Mouse (Mus musculus) CH12.LX (cell line): Measurements from ENCODE around the gene Cox6b2. TPM values are rescaled to one million over a fixed set of nuclear protein-coding genes. Genes with fewer than 3 reads are reported as not detected.

ENCODE experiments used
- DNase-seq: peaks from one replicate; pipeline ENCODE4 v3.0.0-alpha.2; 2013; ENCODE audit errors: extremely low read depth
- H3K27ac ChIP-seq: 2 replicates; pipeline ENCODE4 v1.5.1; 2012; ENCODE audit warnings: low read depth, mild to moderate bottlenecking, control low read depth, moderate library complexity; ENCODE audit not compliant: insufficient read depth
- H3K27me3 ChIP-seq: replicated peaks from 2 replicates; pipeline ENCODE3; 2012; ENCODE audit warnings: inconsistent platforms
- H3K36me3 ChIP-seq, 2 experiments: replicated peaks in 1 of 2; 2 replicates each; pipeline versions ENCODE3 to v1.6.1; 2012; ENCODE audit warnings: inconsistent platforms in 1 of 2, low read length in 1 of 2, mild to moderate bottlenecking in 1 of 2, mixed read lengths in 1 of 2, moderate library complexity in 1 of 2; ENCODE audit not compliant: control insufficient read depth in 1 of 2, insufficient read depth in 1 of 2
- H3K4me1 ChIP-seq, 2 experiments: 2 replicates each; pipeline ENCODE4 v1.6.1; 2012; ENCODE audit warnings: inconsistent platforms in 1 of 2, moderate library complexity in 1 of 2; ENCODE audit not compliant: insufficient read depth in 2 of 2, control insufficient read depth in 1 of 2
- H3K4me2 ChIP-seq: 2 replicates; pipeline ENCODE4 v1.6.1; 2012; ENCODE audit warnings: low read depth, mild to moderate bottlenecking, control low read depth; ENCODE audit not compliant: poor library complexity, insufficient read depth, severe bottlenecking
- H3K4me3 ChIP-seq, 3 experiments: fragments of 150-350 bp in 1 of 3; sonication (generic) in 1 of 3; replicated peaks in 1 of 3; 2 replicates each; pipeline versions ENCODE3 to v1.5.1; 2011 to 2012; ENCODE audit warnings: low read depth in 2 of 3, low read length in 2 of 3, mild to moderate bottlenecking in 2 of 3, moderate library complexity in 2 of 3, control low read depth in 1 of 3, improper control_type of control experiment in 1 of 3, inconsistent platforms in 1 of 3, mixed read lengths in 1 of 3; ENCODE audit not compliant: poor library complexity in 1 of 3
- H3K79me2 ChIP-seq: replicated peaks from 2 replicates; pipeline ENCODE4 v1.6.1; 2012; ENCODE audit warnings: mild to moderate bottlenecking, moderate library complexity; ENCODE audit not compliant: control insufficient read depth, poor library complexity, insufficient read depth, severe bottlenecking; ENCODE audit errors: extremely low read depth
- H3K9ac ChIP-seq: 2 replicates; pipeline ENCODE4 v1.6.1; 2012; ENCODE audit warnings: low read depth, mild to moderate bottlenecking, control low read depth, moderate library complexity; ENCODE audit not compliant: insufficient read depth
- H3K9me3 ChIP-seq: replicated peaks from 2 replicates; pipeline ENCODE3; 2012; ENCODE audit warnings: low read length, inconsistent platforms, mixed read lengths
- BHLHE40 ChIP-seq: IDR thresholded peaks from 2 replicates; pipeline ENCODE4 v1.6.1; 2011; ENCODE audit warnings: mild to moderate bottlenecking, low read depth, low read length, improper control_type of control experiment
- CHD1 ChIP-seq: IDR thresholded peaks from 2 replicates; pipeline ENCODE4 v1.6.1; 2012; ENCODE audit warnings: low read depth, low read length, improper control_type of control experiment, inconsistent platforms
- CHD2 ChIP-seq: IDR thresholded peaks from 2 replicates; pipeline ENCODE4 v1.6.1; 2011; ENCODE audit warnings: low read length, improper control_type of control experiment
- E2F4 ChIP-seq: IDR thresholded peaks from 2 replicates; pipeline ENCODE4 v1.6.1; 2011; ENCODE audit warnings: low read depth, low read length, improper control_type of control experiment; ENCODE audit not compliant: insufficient replicate concordance
- EP300 ChIP-seq: IDR thresholded peaks from 2 replicates; pipeline ENCODE4 v1.6.1; 2011; ENCODE audit warnings: low read length, improper control_type of control experiment
- HCFC1 ChIP-seq: IDR thresholded peaks from 2 replicates; pipeline ENCODE4 v1.6.1; 2012; ENCODE audit warnings: low read depth, mild to moderate bottlenecking, inconsistent platforms, low read length, improper control_type of control experiment
- KAT2A ChIP-seq: IDR thresholded peaks from 2 replicates; pipeline ENCODE4 v1.6.1; 2012; ENCODE audit warnings: low read length, improper control_type of control experiment, inconsistent platforms; ENCODE audit not compliant: insufficient replicate concordance
- MAFK ChIP-seq: IDR thresholded peaks from 2 replicates; pipeline ENCODE4 v1.6.1; 2011; ENCODE audit warnings: low read length, improper control_type of control experiment; ENCODE audit not compliant: insufficient replicate concordance
- MAX ChIP-seq: IDR thresholded peaks from 2 replicates; pipeline ENCODE4 v1.6.1; 2011; ENCODE audit warnings: low read length, improper control_type of control experiment
- MAZ ChIP-seq: IDR thresholded peaks from 2 replicates; pipeline ENCODE4 v1.6.1; 2012; ENCODE audit warnings: low read depth, mild to moderate bottlenecking, inconsistent platforms, low read length, improper control_type of control experiment, moderate library complexity
- MXI1 ChIP-seq: IDR thresholded peaks from 2 replicates; pipeline ENCODE4 v1.6.1; 2011; ENCODE audit warnings: mild to moderate bottlenecking, low read depth, low read length, improper control_type of control experiment
- NRF1 ChIP-seq: IDR thresholded peaks from 2 replicates; pipeline ENCODE4 v1.6.1; 2014; ENCODE audit warnings: low read depth, mild to moderate bottlenecking, inconsistent platforms, low read length, improper control_type of control experiment, moderate library complexity
- PAX5 ChIP-seq: IDR thresholded peaks from 2 replicates; pipeline ENCODE4 v1.6.1; 2012; ENCODE audit warnings: low read length, inconsistent platforms, mixed read lengths
- POLR2A ChIP-seq: IDR thresholded peaks from 2 replicates; pipeline ENCODE4 v1.6.1; 2011; ENCODE audit warnings: low read depth, mild to moderate bottlenecking, improper control_type of control experiment, low read length
- POLR2AphosphoS2 ChIP-seq: IDR thresholded peaks from 2 replicates; pipeline ENCODE4 v1.6.1; 2011; ENCODE audit warnings: low read depth, low read length, improper control_type of control experiment
- RAD21 ChIP-seq: IDR thresholded peaks from 2 replicates; pipeline ENCODE4 v1.6.1; 2011; ENCODE audit warnings: low read depth, mild to moderate bottlenecking, low read length, improper control_type of control experiment, moderate library complexity
- RCOR1 ChIP-seq: conservative IDR thresholded peaks from 2 replicates; pipeline ENCODE4 v1.6.1; 2012; ENCODE audit warnings: low read depth, mild to moderate bottlenecking, inconsistent platforms, low read length, improper control_type of control experiment
- SIN3A ChIP-seq: IDR thresholded peaks from 2 replicates; pipeline ENCODE4 v1.6.1; 2012; ENCODE audit warnings: low read length, improper control_type of control experiment, inconsistent platforms
- SMC3 ChIP-seq: IDR thresholded peaks from 2 replicates; pipeline ENCODE4 v1.6.1; 2011; ENCODE audit warnings: low read depth, low read length, improper control_type of control experiment
- TBP ChIP-seq: conservative IDR thresholded peaks from 2 replicates; pipeline ENCODE4 v1.6.1; 2011; ENCODE audit warnings: low read depth, low read length, improper control_type of control experiment
- TCF12 ChIP-seq: IDR thresholded peaks from 2 replicates; pipeline ENCODE4 v1.6.1; 2014; ENCODE audit warnings: low read depth, mild to moderate bottlenecking, inconsistent platforms, low read length, improper control_type of control experiment
- UBTF ChIP-seq: IDR thresholded peaks from 2 replicates; pipeline ENCODE4 v1.6.1; 2012; ENCODE audit warnings: low read depth, mild to moderate bottlenecking, inconsistent platforms, low read length, improper control_type of control experiment, moderate library complexity
- USF1 ChIP-seq: IDR thresholded peaks from 2 replicates; pipeline ENCODE4 v1.6.1; 2014; ENCODE audit warnings: low read depth, mild to moderate bottlenecking, inconsistent platforms, low read length, improper control_type of control experiment
- USF2 ChIP-seq: conservative IDR thresholded peaks from 2 replicates; pipeline ENCODE4 v1.6.1; 2011; ENCODE audit warnings: low read depth, low read length, improper control_type of control experiment
- ZC3H11A ChIP-seq: IDR thresholded peaks from 2 replicates; pipeline ENCODE4 v1.6.1; 2012; ENCODE audit warnings: low read depth, mild to moderate bottlenecking, inconsistent platforms, low read length, improper control_type of control experiment
- ZKSCAN1 ChIP-seq: IDR thresholded peaks from 2 replicates; pipeline ENCODE4 v1.6.1; 2012; ENCODE audit warnings: low read depth, inconsistent platforms, low read length, improper control_type of control experiment, borderline replicate concordance
- ZMIZ1 ChIP-seq: IDR thresholded peaks from 2 replicates; pipeline ENCODE4 v1.6.1; 2012; ENCODE audit warnings: low read depth, mild to moderate bottlenecking, inconsistent platforms, low read length, improper control_type of control experiment
- ZNF384 ChIP-seq: IDR thresholded peaks from 2 replicates; pipeline ENCODE4 v1.6.1; 2012; ENCODE audit warnings: low read depth, low read length, improper control_type of control experiment, inconsistent platforms
- dilution Hi-C: fragments of 300-500 bp; cut with MboI; formaldehyde crosslinking; loops from 2 replicates; pipeline ENCODE4 v1.14.3; 2020; ENCODE audit warnings: low sequenced_read_pairs; ENCODE audit not compliant: extremely low pct_unique_long_range_greater_than_20kb, extremely low pct_ligation_motif_present
- in situ Hi-C: fragments of 300-500 bp; cut with MboI; formaldehyde crosslinking; loops from 3 replicates; pipeline ENCODE4 v1.14.3; 2019; ENCODE audit warnings: low sequenced_read_pairs, low pct_ligation_motif_present, low pct_unique_long_range_greater_than_20kb, mixed read lengths
- polyA plus RNA-seq: library from polyadenylated mRNA; unstranded; fragments of >175 nt; gene quantifications from 2 replicates; pipeline ENCODE4 v1.2.1, GENCODE M21; 2012; ENCODE audit warnings: low read depth; ENCODE audit not compliant: insufficient read length
- total RNA-seq, 2 experiments: library from RNA; depleted of rRNA; stranded (reverse); fragments of 300-350 nt in 1 of 2; fragments of >200 nt in 1 of 2; gene quantifications; 2 replicates each; pipeline ENCODE4 v1.2.3; 2012 to 2014

Gene Cox6b2
- total and polyA plus RNA-seq, 3 experiments, result not detected

GRCm38 (mm10) chr7:4789436-4789935, 36.6 kb upstream of the Cox6b2 start, which contains the start of gene Tmem238:
Gene Tmem238 (minus strand): TSS chr7:4789656.
- peak within 1 kb of the TSS; percentile 79 for H3K27ac ChIP-seq
- peaks cover 3% of the 10 kb centered on the region for H3K27me3 ChIP-seq
- in situ Hi-C loops, result loop anchor here (10.0 kb wide), 2 partner anchors 85 to 165 kb away; no protein-coding TSS in a partner anchor
- no peaks in the 10 kb centered on the region for H3K9me3 ChIP-seq
- peaks cover 13 to 23% of the 10 kb centered on the region in 2 experiments for H3K36me3 ChIP-seq
- peaks cover 1 to 24% of the 10 kb centered on the region in 2 experiments; a peak in 2 of 4 replicates for H3K4me1 ChIP-seq
- dilution Hi-C loops, result no loop called here
- DNase-seq, result no peak
- H3K9ac ChIP-seq, result peak within 1 kb of the TSS; percentile 73
- TF ChIP-seq ZC3H11A (no peak), TCF12 (no peak), BHLHE40 (0 out of 2 replicates have a peak, but pooled peaks have one; percentile 12), KAT2A (no peak), NRF1 (no peak; the same call in 1 of the 2 replicates), ZNF384 (no peak), PAX5 (no peak)
- peak within 1 kb of the TSS; percentile 48 to 87 (median 66) for H3K4me3 ChIP-seq
- peak within 1 kb of the TSS; percentile 83 for H3K4me2 ChIP-seq
- H3K79me2 ChIP-seq, result peaks cover 17% of the 10 kb centered on the region

GRCm38 (mm10) chr7:4788499-4789435, 35.9 kb upstream of the Cox6b2 start:
- DNase-seq, result peak; percentile 67
- in situ Hi-C loops, result loop anchor here (10.0 kb wide), 2 partner anchors 84 to 164 kb away; no protein-coding TSS in a partner anchor
- TF ChIP-seq ZKSCAN1 (no peak), POLR2AphosphoS2 (peak; percentile 36; the same call in 1 of the 2 replicates), RCOR1 (peak; percentile 12; the same call in 1 of the 2 replicates), SIN3A (peak; percentile 35; the same call in 1 of the 2 replicates), MAX (peak; percentile 97), BHLHE40 (peak; percentile 86), TBP (peak; percentile 68), ZMIZ1 (no peak), ZNF384 (no peak), CHD1 (peak; percentile 15; the same call in 1 of the 2 replicates), NRF1 (peak; percentile 50; the same call in 1 of the 2 replicates), SMC3 (no peak; the same call in 1 of the 2 replicates), HCFC1 (no peak), USF1 (no peak), UBTF (peak; percentile 97), USF2 (no peak; the same call in 1 of the 2 replicates), ZC3H11A (no peak), MAFK (no peak), RAD21 (no peak; the same call in 1 of the 2 replicates), CHD2 (no peak; the same call in 1 of the 2 replicates), POLR2A (peak; percentile 61), EP300 (no peak), PAX5 (no peak), E2F4 (no peak), TCF12 (peak; percentile 60; the same call in 1 of the 2 replicates), MAZ (no peak), KAT2A (no peak), MXI1 (peak; percentile 89)

More at GRCm38 (mm10) chr7:4788499-4789435, 35.9 kb upstream of the Cox6b2 start:
- H3K27ac ChIP-seq, result peak overlapping the region; percentile 79
- H3K36me3 ChIP-seq, result peaks cover 6 to 23% of the 10 kb centered on the region in 2 experiments
- H3K79me2 ChIP-seq, result peaks cover 9% of the 10 kb centered on the region
- dilution Hi-C loops, result no loop called here
- H3K4me3 ChIP-seq, result peak overlapping the region; percentile 48 to 87 (median 66)
- no peaks in the 10 kb centered on the region for H3K9me3 ChIP-seq
- peak overlapping the region; percentile 73 for H3K9ac ChIP-seq
- peak overlapping the region; percentile 83 for H3K4me2 ChIP-seq
- H3K27me3 ChIP-seq, result peaks cover 3% of the 10 kb centered on the region
- H3K4me1 ChIP-seq, result peaks cover 0 to 19% of the 10 kb centered on the region in 2 experiments; a peak in 2 of 4 replicates
